Mouse (Mus musculus) C2C12 (cell line): ENCODE measurements around the gene Atf1. TPM values are rescaled to one million over a fixed set of nuclear protein-coding genes. Genes with fewer than 3 reads are reported as not detected.
"Not testable (repeated sequence)": the region's sequence is repeated elsewhere in the genome, so short reads cannot be mapped to it uniquely, and the experiment has no call there.

Experiments
- H3K27me3 ChIP-seq: one replicate; pipeline ENCODE4 v1.6.1; 2011; ENCODE audit not compliant: control insufficient read depth, insufficient read depth, insufficient read length
- H3K36me3 ChIP-seq: one replicate; pipeline ENCODE4 v1.6.1; 2011; ENCODE audit not compliant: control insufficient read depth, insufficient read depth
- H3K4me3 ChIP-seq: one replicate; pipeline ENCODE4 v1.5.1; 2011; ENCODE audit warnings: mild to moderate bottlenecking, control low read depth; ENCODE audit not compliant: poor library complexity, insufficient read depth, severe bottlenecking
- H3K79me2 ChIP-seq: one replicate; pipeline ENCODE4 v1.6.1; 2011; ENCODE audit not compliant: control insufficient read depth, insufficient read depth
- H3K79me3 ChIP-seq: one replicate; pipeline ENCODE4 v1.6.1; 2011; ENCODE audit warnings: low read depth, control low read depth
- H3ac ChIP-seq: one replicate; pipeline ENCODE3; 2011; ENCODE audit warnings: low read depth; ENCODE audit not compliant: control insufficient read depth, insufficient read length
- CEBPB ChIP-seq: IDR thresholded peaks from one replicate; pipeline ENCODE4 v1.6.1; 2011; ENCODE audit warnings: low read depth, mild to moderate bottlenecking, control low read depth, moderate library complexity
- CTCF ChIP-seq: IDR thresholded peaks from one replicate; pipeline ENCODE4 v1.5.1; 2011; ENCODE audit not compliant: control insufficient read depth, insufficient read depth, insufficient read length
- FOSL1 ChIP-seq: IDR thresholded peaks from one replicate; pipeline ENCODE4 v1.8.0; 2011; ENCODE audit warnings: mild to moderate bottlenecking, low read length; ENCODE audit not compliant: poor library complexity, insufficient read depth, severe bottlenecking
- MAX ChIP-seq: IDR thresholded peaks from one replicate; pipeline ENCODE4 v1.6.1; 2011; ENCODE audit warnings: mild to moderate bottlenecking, control low read depth
- MYOD1 ChIP-seq: IDR thresholded peaks from one replicate; pipeline ENCODE4 v1.6.1; 2011; ENCODE audit warnings: low read depth; ENCODE audit not compliant: control insufficient read depth, insufficient read length
- MYOG ChIP-seq: IDR thresholded peaks from one replicate; pipeline ENCODE4 v1.6.1; 2011; ENCODE audit not compliant: control insufficient read depth, insufficient read length; ENCODE audit errors: extremely low read depth
- USF1 ChIP-seq: IDR thresholded peaks from one replicate; pipeline ENCODE4 v1.6.1; 2011; ENCODE audit warnings: low read depth, mild to moderate bottlenecking, control low read depth, moderate library complexity
- polyA plus RNA-seq: library from polyadenylated mRNA; unstranded; fragments of >200 nt; fragmentation: generic; extraction: Trizol; gene quantifications from one replicate; pipeline ENCODE4 v1.2.1, GENCODE M21; 2012; ENCODE audit warnings: missing spikeins

Atf1 gene
- polyA plus RNA-seq, 1 experiment, result 29.6 TPM

GRCm38 (mm10) chr15:100257305-100257704 is 29.7 kb downstream of the Atf1 start:
- H3ac ChIP-seq, result no peak overlapping the region
- H3K4me3 ChIP-seq, result no peak overlapping the region
- no peaks in the 10 kb centered on the region for H3K79me3 ChIP-seq
- H3K79me2 ChIP-seq, result no peaks in the 10 kb centered on the region
- TF ChIP-seq CEBPB (no peak), MYOG (no peak), USF1 (no peak), CTCF (no peak), MYOD1 (no peak), MAX (no peak), FOSL1 (no peak)
- no peaks in the 10 kb centered on the region for H3K27me3 ChIP-seq
- H3K36me3 ChIP-seq, result peaks cover 92% of the 10 kb centered on the region

- Histone ChIP-seq H3K79me3 (no peaks in the 10 kb centered on the region), H3K36me3 (peaks cover 79% of the 10 kb centered on the region), H3K4me3 (no peak overlapping the region), H3K27me3 (no peaks in the 10 kb centered on the region), H3K79me2 (no peaks in the 10 kb centered on the region), H3ac (no peak overlapping the region)
- TF ChIP-seq CEBPB, result no peak
- no peak for TF ChIP-seq MYOG
- no peak for TF ChIP-seq FOSL1
- TF ChIP-seq MAX, result no peak
- TF ChIP-seq MYOD1, result no peak
- TF ChIP-seq CTCF, result no peak
- TF ChIP-seq USF1, result no peak
These were observed 31.2 kb downstream of the Atf1 start for GRCm38 (mm10) chr15:100258646-100259425.

- H3K79me3 ChIP-seq, H3K4me3 ChIP-seq, H3K27me3 ChIP-seq, H3K79me2 ChIP-seq, H3ac ChIP-seq: not testable (repeated sequence)
- peaks cover 64% of the 10 kb centered on the region for H3K36me3 ChIP-seq
These were observed 32.7 kb downstream of the Atf1 start for GRCm38 (mm10) chr15:100260351-100260750.

- no peak overlapping the region for H3K4me3 ChIP-seq
- no peak overlapping the region for H3ac ChIP-seq
- no peaks in the 10 kb centered on the region for H3K79me3 ChIP-seq
- H3K36me3 ChIP-seq, result peaks cover 34% of the 10 kb centered on the region
- H3K27me3 ChIP-seq, result no peaks in the 10 kb centered on the region
- TF ChIP-seq USF1, result no peak
- no peak for TF ChIP-seq CTCF
- no peak for TF ChIP-seq MYOD1
- no peaks in the 10 kb centered on the region for H3K79me2 ChIP-seq
These were observed 35.8 kb downstream of the Atf1 start for GRCm38 (mm10) chr15:100263246-100263905.

GRCm38 (mm10) chr15:100265586-100266325 is 38.1 kb downstream of the Atf1 start:
- Histone ChIP-seq H3K4me3 (no peak overlapping the region), H3K79me3 (no peaks in the 10 kb centered on the region), H3ac (no peak overlapping the region), H3K79me2 (no peaks in the 10 kb centered on the region), H3K36me3 (peaks cover 15% of the 10 kb centered on the region), H3K27me3 (no peaks in the 10 kb centered on the region)
- TF ChIP-seq MYOD1 (no peak), USF1 (no peak), CTCF (no peak), CEBPB (no peak), MYOG (no peak), FOSL1 (no peak), MAX (no peak)

- H3K4me3 ChIP-seq, result no peak overlapping the region
- H3ac ChIP-seq, result no peak overlapping the region
- no peaks in the 10 kb centered on the region for H3K36me3 ChIP-seq
These were observed 41.3 kb downstream of the Atf1 start for GRCm38 (mm10) chr15:100268916-100269315.

More at GRCm38 (mm10) chr15:100268916-100269315, 41.3 kb downstream of the Atf1 start:
- TF ChIP-seq USF1 (no peak), CTCF (no peak), CEBPB (no peak), FOSL1 (no peak), MAX (no peak), MYOG (no peak), MYOD1 (no peak)
- Histone ChIP-seq H3K79me3 (no peaks in the 10 kb centered on the region), H3K79me2 (no peaks in the 10 kb centered on the region), H3K27me3 (no peaks in the 10 kb centered on the region)
